Mouse (Mus musculus): Measurements from ENCODE around the gene Epdr1. TPM values are rescaled to one million over a fixed set of nuclear protein-coding genes. Genes with fewer than 3 reads are reported as not detected.

Epdr1 gene
- 21.2 and 21.5 TPM in 2 replicates for polyA plus RNA-seq (2015; fragmentation: Nextera tagmentation; extraction: Ambion mirVana)

DNA sequence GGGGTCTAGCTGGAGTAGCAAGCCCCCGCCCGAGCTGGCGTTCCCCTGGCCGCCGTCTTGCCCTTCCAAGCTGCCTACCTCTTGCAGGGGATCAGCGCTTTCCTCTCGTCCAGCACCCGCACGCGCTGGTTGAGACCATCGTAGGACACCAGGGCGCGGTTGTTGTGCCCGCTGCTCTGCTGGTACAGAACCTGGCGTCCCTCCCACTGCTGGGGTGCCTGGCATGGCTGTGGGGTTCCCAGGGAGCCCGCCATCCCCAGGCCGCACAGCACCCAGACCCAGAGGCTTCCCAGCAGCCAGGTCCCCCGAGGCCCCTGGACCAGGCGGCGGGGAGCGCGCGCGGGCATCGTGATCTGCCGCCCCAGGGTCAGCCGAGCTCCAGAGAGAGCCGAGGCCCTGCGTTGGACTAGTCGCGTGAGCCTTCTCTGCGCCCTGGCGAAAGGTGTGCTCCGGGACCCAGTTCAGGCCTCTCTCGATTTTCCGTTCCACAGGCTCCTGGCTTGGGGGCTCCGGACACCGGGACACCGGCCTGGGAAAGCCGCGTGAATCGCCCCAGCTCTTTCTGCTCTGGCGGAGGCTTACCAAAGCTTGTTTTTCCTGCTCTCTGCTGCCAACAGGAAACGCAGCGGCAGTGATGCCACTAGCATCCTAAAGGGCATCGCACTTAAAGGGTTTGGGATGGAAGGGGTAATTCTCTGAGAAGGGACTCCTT, at the start of gene Epdr1:
Gene Epdr1 (minus strand): TSS at position 712 of the 712 bp plus-strand sequence.
- WGBS = under 1% methylated on average over 43 of the region's 46 CpGs
- H3K27ac ChIP-seq = peak within 1 kb of the TSS; percentile 85
- peak; percentile 92 for ATAC-seq (replicated peaks)
- peak within 1 kb of the TSS; percentile 81 for H3K9ac ChIP-seq
- H3K4me2 ChIP-seq = peak within 1 kb of the TSS; percentile 87
- H3K36me3 ChIP-seq (replicated peaks) = no peaks in the 10 kb centered on the region
- peak within 1 kb of the TSS; percentile 86 for H3K4me3 ChIP-seq
- H3K4me1 ChIP-seq = peaks cover 20% of the 10 kb centered on the region; the same call in 1 of the 2 replicates
- no peaks in the 10 kb centered on the region for H3K27me3 ChIP-seq (replicated peaks)
- H3K9me3 ChIP-seq = no peaks in the 10 kb centered on the region

- no peak overlapping the region for H3K27ac ChIP-seq
- 67% methylated on average over 4 of the region's 4 CpGs for WGBS
- no peaks in the 10 kb centered on the region for H3K36me3 ChIP-seq (replicated peaks)
- no peak for ATAC-seq (replicated peaks)
- H3K27me3 ChIP-seq (replicated peaks) = no peaks in the 10 kb centered on the region
- H3K9ac ChIP-seq = no peak overlapping the region
- H3K4me3 ChIP-seq = no peak overlapping the region
- no peaks in the 10 kb centered on the region for H3K9me3 ChIP-seq
- H3K4me1 ChIP-seq = no peaks in the 10 kb centered on the region
- H3K4me2 ChIP-seq = no peak overlapping the region
Measured at GRCm38 (mm10) chr13:19668355-19669140, 48.8 kb upstream of the Epdr1 start.

DNA sequence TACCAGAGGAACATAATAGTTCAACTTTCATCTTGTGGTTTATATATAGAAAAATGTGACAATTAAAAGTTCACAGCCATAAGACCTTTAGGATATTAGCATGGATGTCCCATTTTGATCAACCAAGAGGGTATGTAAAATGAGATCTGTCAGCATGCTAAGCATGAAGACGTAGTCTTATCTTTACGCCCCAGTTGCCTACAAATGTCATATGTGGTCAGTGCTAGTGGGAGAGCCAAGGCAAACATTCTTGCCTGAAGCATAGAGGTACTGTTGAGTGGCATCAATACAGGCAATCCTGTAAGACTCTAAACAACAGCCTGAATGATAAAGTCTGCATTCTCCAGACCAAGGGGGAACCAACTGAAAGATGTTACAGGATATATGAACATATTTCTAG, 32.7 kb upstream of the Epdr1 start:
- Histone ChIP-seq H3K27me3 (replicated peaks) (no peaks in the 10 kb centered on the region), H3K36me3 (replicated peaks) (no peaks in the 10 kb centered on the region), H3K9me3 (no peaks in the 10 kb centered on the region), H3K4me1 (no peaks in the 10 kb centered on the region), H3K27ac (no peak overlapping the region), H3K4me2 (no peak overlapping the region), H3K9ac (no peak overlapping the region), H3K4me3 (no peak overlapping the region)
- whole genome bisulfite sequencing = 91% methylated on average over 2 of the region's 2 CpGs
- no peak for ATAC-seq (replicated peaks)

GRCm38 (mm10) chr13:19649824-19650223, 30.1 kb upstream of the Epdr1 start:
- ATAC-seq (replicated peaks) = no peak
- Histone ChIP-seq H3K36me3 (replicated peaks) (no peaks in the 10 kb centered on the region), H3K9ac (no peak overlapping the region), H3K4me3 (no peak overlapping the region), H3K9me3 (no peaks in the 10 kb centered on the region), H3K4me1 (no peaks in the 10 kb centered on the region), H3K27me3 (replicated peaks) (no peaks in the 10 kb centered on the region), H3K27ac (no peak overlapping the region), H3K4me2 (no peak overlapping the region)
- WGBS = 95% methylated on average over 2 of the region's 2 CpGs

DNA sequence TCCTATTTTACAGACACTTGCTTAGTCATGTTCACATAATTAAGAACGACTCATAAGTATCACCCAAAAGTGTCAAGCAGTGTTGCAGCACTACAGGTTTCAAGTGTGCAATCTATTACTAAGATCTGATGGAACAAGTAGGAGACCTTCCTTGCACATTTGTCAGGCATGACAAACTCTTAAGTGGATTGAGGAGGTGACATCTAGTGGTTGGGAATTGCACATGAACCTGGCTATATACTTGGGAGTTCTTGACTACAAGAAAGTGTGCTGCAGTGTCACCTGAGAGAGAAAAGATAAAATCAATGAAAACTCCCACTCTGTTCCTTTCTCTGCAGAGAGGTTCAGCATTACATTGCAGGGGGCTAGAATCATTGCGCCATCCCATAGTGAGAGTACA, 24.5 kb upstream of the Epdr1 start:
- no peak for ATAC-seq (replicated peaks)
- Histone ChIP-seq H3K36me3 (replicated peaks) (no peaks in the 10 kb centered on the region), H3K9ac (no peak overlapping the region), H3K4me3 (no peak overlapping the region), H3K9me3 (no peaks in the 10 kb centered on the region), H3K4me1 (no peaks in the 10 kb centered on the region), H3K27ac (no peak overlapping the region), H3K27me3 (replicated peaks) (no peaks in the 10 kb centered on the region), H3K4me2 (no peak overlapping the region)
- 77% methylated on average over 2 of the region's 2 CpGs for WGBS

- Histone ChIP-seq H3K36me3 (replicated peaks) (no peaks in the 10 kb centered on the region), H3K9ac (no peak overlapping the region), H3K4me3 (no peak overlapping the region), H3K27me3 (replicated peaks) (no peaks in the 10 kb centered on the region), H3K4me2 (no peak overlapping the region), H3K4me1 (no peaks in the 10 kb centered on the region), H3K27ac (no peak overlapping the region), H3K9me3 (no peaks in the 10 kb centered on the region)
- WGBS = 89% methylated on average over 1 of the region's 1 CpGs
- ATAC-seq (replicated peaks) = no peak
Measured at GRCm38 (mm10) chr13:19643519-19643918, 23.8 kb upstream of the Epdr1 start.

DNA sequence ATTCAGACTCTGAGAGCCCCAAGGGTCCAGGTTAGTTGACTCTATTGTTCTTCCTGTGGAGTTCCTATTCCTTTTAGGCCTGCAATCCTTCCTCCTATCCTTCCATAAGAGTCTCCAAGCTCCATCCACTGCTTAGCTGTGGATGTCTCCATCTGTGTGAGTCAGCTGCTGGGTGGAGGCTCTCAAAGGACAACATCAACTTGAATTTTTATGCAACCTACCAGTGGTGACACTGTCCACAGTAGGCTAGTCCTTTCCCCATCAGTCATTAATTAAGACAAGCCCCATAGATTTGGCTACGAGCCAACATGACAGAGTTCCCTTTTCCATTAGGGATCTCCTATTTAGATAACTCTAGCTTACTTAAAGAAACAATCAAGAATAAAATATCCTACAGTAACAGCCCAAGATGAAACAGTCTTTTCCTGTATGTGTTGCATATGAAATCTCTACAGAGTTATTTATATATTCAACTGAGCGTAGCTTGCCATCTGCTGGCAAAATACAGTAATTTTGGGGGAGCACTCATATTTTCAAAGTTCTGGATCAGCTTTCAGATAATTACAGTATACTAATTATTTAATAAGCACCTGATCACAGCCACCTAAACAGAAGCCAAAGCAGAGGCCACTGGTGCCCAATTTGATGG, 20.6 kb upstream of the Epdr1 start:
- no peaks in the 10 kb centered on the region for H3K9me3 ChIP-seq
- H3K4me2 ChIP-seq = no peak overlapping the region
- ATAC-seq (replicated peaks) = 0 out of 2 replicates have a peak, but pooled peaks have one; percentile 66
- 85% methylated on average over 2 of the region's 2 CpGs for WGBS
- no peak overlapping the region for H3K9ac ChIP-seq
- no peaks in the 10 kb centered on the region for H3K4me1 ChIP-seq
- H3K4me3 ChIP-seq = no peak overlapping the region
- no peaks in the 10 kb centered on the region for H3K36me3 ChIP-seq (replicated peaks)
- H3K27me3 ChIP-seq (replicated peaks) = no peaks in the 10 kb centered on the region
- no peak overlapping the region for H3K27ac ChIP-seq

DNA sequence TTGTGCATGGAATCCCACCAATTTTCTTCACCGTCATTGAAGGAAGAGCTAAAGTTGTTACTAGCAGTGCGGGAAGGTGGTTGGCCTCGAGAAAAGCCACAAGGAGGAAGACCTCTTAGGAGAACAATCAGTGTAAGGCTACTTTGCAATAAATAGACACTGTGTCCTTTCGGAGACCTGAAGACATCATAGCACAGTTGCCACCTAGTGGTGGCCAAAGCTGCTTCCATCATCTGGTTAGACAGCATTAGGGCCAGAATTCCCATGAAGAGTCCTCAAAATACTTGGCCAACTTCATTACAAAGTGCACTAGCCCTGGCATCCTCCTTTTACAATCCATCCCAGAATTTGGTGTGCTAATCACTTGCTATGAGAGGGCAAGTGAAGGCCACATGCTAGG, 16.4 kb upstream of the Epdr1 start:
- H3K36me3 ChIP-seq (replicated peaks) = no peaks in the 10 kb centered on the region
- H3K27ac ChIP-seq = no peak overlapping the region
- no peaks in the 10 kb centered on the region for H3K27me3 ChIP-seq (replicated peaks)
- WGBS = 80% methylated on average over 4 of the region's 4 CpGs
- H3K9me3 ChIP-seq = no peaks in the 10 kb centered on the region
- no peak overlapping the region for H3K9ac ChIP-seq
- no peak overlapping the region for H3K4me2 ChIP-seq
- H3K4me3 ChIP-seq = no peak overlapping the region
- no peak for ATAC-seq (replicated peaks)
- H3K4me1 ChIP-seq = no peaks in the 10 kb centered on the region

DNA sequence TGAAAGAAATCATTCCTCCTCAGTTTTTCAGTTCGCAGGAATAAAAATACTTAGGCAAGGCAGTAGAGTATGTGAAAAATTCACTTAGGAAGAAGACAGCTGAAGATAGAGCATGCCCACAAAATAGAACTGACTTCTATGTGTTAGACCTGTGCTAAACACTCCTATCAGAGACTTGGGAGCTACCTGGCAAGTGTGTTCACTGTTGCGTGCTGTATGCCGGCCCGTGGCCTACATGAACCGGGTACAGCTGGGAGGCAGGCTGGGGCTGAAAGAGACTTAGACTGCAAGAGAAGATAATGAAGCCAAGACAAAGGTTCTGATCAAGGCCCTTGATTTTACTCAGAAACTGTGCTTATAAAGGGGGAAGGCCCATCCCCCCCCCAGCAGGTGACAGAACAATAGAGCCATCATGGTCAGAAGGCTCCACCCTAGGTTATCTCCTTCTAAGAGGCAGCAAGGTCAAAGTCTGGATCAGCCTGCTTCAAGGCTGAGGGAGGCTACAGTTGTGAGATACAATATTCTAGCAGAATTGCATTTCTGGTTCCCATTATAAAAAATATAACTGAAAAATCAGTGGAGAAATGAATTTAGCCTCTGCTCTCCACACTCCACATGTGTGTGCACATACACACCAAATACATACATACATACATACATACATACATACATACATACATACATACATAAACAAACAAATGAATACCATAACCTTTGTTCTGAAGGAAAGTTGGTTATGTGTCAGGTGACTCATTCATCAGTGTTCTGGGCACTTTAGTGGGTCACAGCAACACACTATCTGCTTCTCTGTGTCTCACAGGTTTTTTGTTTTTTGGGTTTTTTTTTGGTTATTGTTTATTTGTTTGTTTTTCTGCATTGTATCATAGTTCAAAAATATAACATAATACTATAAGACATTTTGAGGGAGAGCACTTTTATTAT, 11.3 kb upstream of the Epdr1 start:
- Histone ChIP-seq H3K36me3 (replicated peaks) (no peaks in the 10 kb centered on the region), H3K4me1 (no peaks in the 10 kb centered on the region), H3K4me3 (no peak overlapping the region), H3K27ac (no peak overlapping the region), H3K4me2 (no peak overlapping the region), H3K27me3 (replicated peaks) (no peaks in the 10 kb centered on the region), H3K9me3 (no peaks in the 10 kb centered on the region), H3K9ac (no peak overlapping the region)
- ATAC-seq (replicated peaks) = no peak
- WGBS = 89% methylated on average over 5 of the region's 5 CpGs

- Histone ChIP-seq H3K9ac (no peak overlapping the region), H3K27ac (no peak overlapping the region), H3K4me3 (no peak overlapping the region), H3K36me3 (replicated peaks) (no peaks in the 10 kb centered on the region), H3K4me1 (peaks cover 10% of the 10 kb centered on the region; the same call in 1 of the 2 replicates), H3K4me2 (no peak overlapping the region), H3K27me3 (replicated peaks) (0 out of 2 replicates have a peak, but pooled peaks cover 3% of the 10 kb centered on the region), H3K9me3 (no peaks in the 10 kb centered on the region)
- ATAC-seq (replicated peaks) = no peak
- 78% methylated on average over 1 of the region's 1 CpGs for WGBS
Measured at GRCm38 (mm10) chr13:19626473-19626872, 6.7 kb upstream of the Epdr1 start.

DNA sequence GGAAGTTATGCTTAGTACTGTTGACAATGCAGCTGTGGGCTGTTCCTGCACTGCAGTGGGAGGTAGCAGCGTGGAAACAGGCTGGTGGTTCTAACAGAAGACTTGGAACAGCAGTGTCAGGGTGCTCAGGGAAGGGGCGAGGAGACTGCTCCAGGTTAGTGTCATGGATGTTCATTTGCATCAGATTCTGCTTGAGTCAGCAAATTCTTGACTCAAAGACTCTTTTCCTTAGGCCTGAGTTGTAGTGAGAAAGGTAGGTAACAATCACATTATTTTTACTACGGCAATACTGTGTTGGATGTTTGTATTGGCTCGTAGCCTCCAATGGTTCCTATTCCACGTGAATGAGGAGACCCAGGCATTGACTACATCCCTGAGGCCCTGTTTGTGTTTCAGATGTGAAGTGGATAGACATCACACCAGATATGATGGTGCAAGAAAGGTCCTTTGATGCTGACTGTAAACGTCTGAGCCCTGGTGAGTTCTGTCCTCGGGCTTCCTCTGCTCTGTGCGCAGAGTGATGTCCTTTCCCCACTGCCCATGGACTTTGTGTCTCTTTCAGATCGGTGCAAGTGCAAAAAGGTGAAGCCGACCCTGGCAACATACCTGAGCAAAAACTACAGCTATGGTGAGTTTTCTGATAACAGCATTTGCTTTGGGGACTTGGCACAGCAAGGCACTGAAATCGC, 5.0 kb upstream of the Epdr1 start:
- Histone ChIP-seq H3K27me3 (replicated peaks) (0 out of 2 replicates have a peak, but pooled peaks cover 3% of the 10 kb centered on the region), H3K4me1 (peaks cover 10% of the 10 kb centered on the region; the same call in 1 of the 2 replicates), H3K27ac (no peak overlapping the region), H3K4me2 (no peak overlapping the region), H3K9me3 (no peaks in the 10 kb centered on the region), H3K4me3 (no peak overlapping the region), H3K36me3 (replicated peaks) (no peaks in the 10 kb centered on the region), H3K9ac (no peak overlapping the region)
- no peak for ATAC-seq (replicated peaks)
- 90% methylated on average over 11 of the region's 11 CpGs for WGBS

Measured in midbrain, embryonic 15.5 days (tissue).